Mouse (Mus musculus) E14TG2a.4 (cell line): ENCODE data around the gene Plb1.

Source experiments
- CTCF ChIP-seq: conservative IDR thresholded peaks from 2 replicates; pipeline ENCODE4 v1.5.1; 2014; ENCODE audit warnings: low read length
- NANOG ChIP-seq: IDR thresholded peaks from 2 replicates; pipeline ENCODE4 v1.6.1; 2014; ENCODE audit warnings: borderline replicate concordance, low read length, mixed read lengths

DNA sequence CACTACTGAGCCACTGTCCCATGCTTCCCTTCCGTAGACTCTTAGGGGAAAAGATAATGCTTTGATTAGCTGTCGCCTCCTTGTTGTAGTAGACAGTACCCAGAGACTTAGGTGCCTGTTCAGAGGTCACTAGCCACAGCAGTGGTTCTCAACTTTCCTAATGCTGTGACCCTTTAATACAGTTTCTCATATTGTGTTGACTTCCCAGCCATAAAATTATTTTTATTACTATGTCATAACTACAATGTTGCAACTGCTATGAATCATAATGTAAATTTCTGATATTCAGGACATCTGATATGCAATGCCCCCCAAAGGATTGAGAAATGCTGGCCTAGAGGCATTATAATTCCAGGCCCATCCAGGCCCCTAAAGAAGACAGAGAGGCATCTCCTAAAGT, 177.2 kb downstream of the Plb1 start:
- TF ChIP-seq CTCF (no peak), NANOG (no peak)
